Mouse (Mus musculus): Measurements from ENCODE around the gene Lum. TPM values are rescaled to one million over a fixed set of nuclear protein-coding genes. Genes with fewer than 3 reads are reported as not detected.

The Lum gene
- 12.1 and 15.0 TPM in 2 replicates for polyA plus RNA-seq (2012; rRNA removed)

GRCm38 (mm10) chr10:97564957-97565856 lies at the start of gene Lum:
TSS of gene Lum (plus strand) at chr10:97565128.

GRCm38 (mm10) chr10:97606579-97606978 lies 41.7 kb downstream of the Lum start, which contains the start of gene Kera:
TSS of gene Kera (plus strand) at chr10:97606879.

Other genes starting within 250 kb of the Lum start
- 104 and 118 TPM in 2 replicates for gene Dcn, start 85.5 kb upstream of the Lum start, polyA plus RNA-seq (2012; rRNA removed)
- not detected in 2 replicates for gene Kera, start 41.8 kb downstream of the Lum start, polyA plus RNA-seq (2012; rRNA removed)
- gene Epyc, start 78.9 kb downstream of the Lum start, polyA plus RNA-seq (2012; rRNA removed): not detected in 2 replicates
- not detected in 2 replicates for gene Ccer1, start 127.9 kb downstream of the Lum start, polyA plus RNA-seq (2012; rRNA removed)
- gene C030005K15Rik, start 161.6 kb downstream of the Lum start, polyA plus RNA-seq (2012; rRNA removed): not detected in 2 replicates